Mouse (Mus musculus): Measurements from ENCODE around the gene Xrra1. TPM values are rescaled to one million over a fixed set of nuclear protein-coding genes. Genes with fewer than 3 reads are reported as not detected.
A peak's percentile ranks its signal among the peaks of the same experiment; 100 is the strongest.

Xrra1 gene
- polyA plus RNA-seq, 1 experiment from 2014 or later = 0.28 TPM

- Histone ChIP-seq H3K27me3 (ENCODE audit: control insufficient read depth, insufficient read depth, low read depth, low read length) (no peaks in the 10 kb centered on the region), H3K4me1 (replicated peaks; ENCODE audit: control insufficient read depth, insufficient read depth, low read length) (peaks cover 14% of the 10 kb centered on the region), H3K9me3 (ENCODE audit: control insufficient read depth, low read length) (no peaks in the 10 kb centered on the region), H3K27ac (ENCODE audit: low read length) (peak overlapping the region; percentile 6; the same call in 1 of the 2 replicates), H3K36me3 (ENCODE audit: control insufficient read depth, insufficient read depth, low read length) (peaks cover 6% of the 10 kb centered on the region; the same call in 1 of the 2 replicates), H3K4me2 (ENCODE audit: low read depth, low read length) (peak overlapping the region; percentile 73), H3K9ac (ENCODE audit: low read length) (peak overlapping the region; percentile 82), H3K4me3 (ENCODE audit: low read length) (peak overlapping the region; percentile 72)
- ATAC-seq (ENCODE audit: low read depth) = peak; percentile 67
- under 1% methylated on average over 19 of the region's 19 CpGs for WGBS
Observed at GRCm38 (mm10) chr7:99858175-99858812, 622 bp upstream of the Xrra1 start.

- Histone ChIP-seq H3K9me3 (ENCODE audit: control insufficient read depth, low read length) (no peaks in the 10 kb centered on the region), H3K27me3 (ENCODE audit: control insufficient read depth, insufficient read depth, low read depth, low read length) (no peaks in the 10 kb centered on the region), H3K4me2 (ENCODE audit: low read depth, low read length) (no peak within 1 kb of the TSS), H3K4me3 (ENCODE audit: low read length) (no peak within 1 kb of the TSS), H3K4me1 (replicated peaks; ENCODE audit: control insufficient read depth, insufficient read depth, low read length) (no peaks in the 10 kb centered on the region), H3K9ac (ENCODE audit: low read length) (no peak within 1 kb of the TSS), H3K36me3 (ENCODE audit: control insufficient read depth, insufficient read depth, low read length) (no peaks in the 10 kb centered on the region), H3K27ac (ENCODE audit: low read length) (no peak within 1 kb of the TSS)
- 39% methylated on average over 7 of the region's 7 CpGs for WGBS
- no peak for ATAC-seq (ENCODE audit: low read depth)
Observed at GRCm38 (mm10) chr7:99863362-99863761, 4.4 kb downstream of the Xrra1 start, which contains the start of gene Spcs2. Gene Spcs2, minus strand, starts transcription at chr7:99863462.

- no peak overlapping the region for H3K9ac ChIP-seq (ENCODE audit: low read length)
- no peak overlapping the region for H3K4me3 ChIP-seq (ENCODE audit: low read length)
- no peaks in the 10 kb centered on the region for H3K4me1 ChIP-seq (replicated peaks; ENCODE audit: control insufficient read depth, insufficient read depth, low read length)
- H3K4me2 ChIP-seq (ENCODE audit: low read depth, low read length) = no peak overlapping the region
- no peak overlapping the region for H3K27ac ChIP-seq (ENCODE audit: low read length)
- 67% methylated on average over 11 of the region's 11 CpGs for WGBS
- ATAC-seq (ENCODE audit: low read depth) = no peak
- H3K9me3 ChIP-seq (ENCODE audit: control insufficient read depth, low read length) = no peaks in the 10 kb centered on the region
- H3K27me3 ChIP-seq (ENCODE audit: control insufficient read depth, insufficient read depth, low read depth, low read length) = no peaks in the 10 kb centered on the region
- H3K36me3 ChIP-seq (ENCODE audit: control insufficient read depth, insufficient read depth, low read length) = no peaks in the 10 kb centered on the region
Observed at GRCm38 (mm10) chr7:99864241-99865028, 5.5 kb downstream of the Xrra1 start.

GRCm38 (mm10) chr7:99865219-99865618 is 6.3 kb downstream of the Xrra1 start:
- H3K4me1 ChIP-seq (replicated peaks; ENCODE audit: control insufficient read depth, insufficient read depth, low read length) = no peaks in the 10 kb centered on the region
- H3K27me3 ChIP-seq (ENCODE audit: control insufficient read depth, insufficient read depth, low read depth, low read length) = no peaks in the 10 kb centered on the region
- H3K9ac ChIP-seq (ENCODE audit: low read length) = no peak overlapping the region
- no peak overlapping the region for H3K4me3 ChIP-seq (ENCODE audit: low read length)
- WGBS = 32% methylated on average over 3 of the region's 3 CpGs
- peak; percentile 59; the same call in 1 of the 2 replicates for ATAC-seq (ENCODE audit: low read depth)
- no peaks in the 10 kb centered on the region for H3K36me3 ChIP-seq (ENCODE audit: control insufficient read depth, insufficient read depth, low read length)
- H3K9me3 ChIP-seq (ENCODE audit: control insufficient read depth, low read length) = no peaks in the 10 kb centered on the region
- no peak overlapping the region for H3K4me2 ChIP-seq (ENCODE audit: low read depth, low read length)
- H3K27ac ChIP-seq (ENCODE audit: low read length) = no peak overlapping the region

GRCm38 (mm10) chr7:99869296-99869695 is 10.4 kb downstream of the Xrra1 start:
- Histone ChIP-seq H3K9ac (ENCODE audit: low read length) (no peak overlapping the region), H3K9me3 (ENCODE audit: control insufficient read depth, low read length) (no peaks in the 10 kb centered on the region), H3K4me3 (ENCODE audit: low read length) (no peak overlapping the region), H3K27ac (ENCODE audit: low read length) (no peak overlapping the region), H3K27me3 (ENCODE audit: control insufficient read depth, insufficient read depth, low read depth, low read length) (no peaks in the 10 kb centered on the region), H3K4me2 (ENCODE audit: low read depth, low read length) (no peak overlapping the region), H3K4me1 (replicated peaks; ENCODE audit: control insufficient read depth, insufficient read depth, low read length) (no peaks in the 10 kb centered on the region), H3K36me3 (ENCODE audit: control insufficient read depth, insufficient read depth, low read length) (no peaks in the 10 kb centered on the region)
- no peak for ATAC-seq (ENCODE audit: low read depth)
- WGBS = 58% methylated on average over 4 of the region's 4 CpGs

GRCm38 (mm10) chr7:99873965-99874364 is 15.0 kb downstream of the Xrra1 start:
- Histone ChIP-seq H3K9ac (ENCODE audit: low read length) (no peak overlapping the region), H3K27ac (ENCODE audit: low read length) (no peak overlapping the region)

GRCm38 (mm10) chr7:99875891-99876290 is 17.0 kb downstream of the Xrra1 start:
- no peak overlapping the region for H3K4me2 ChIP-seq (ENCODE audit: low read depth, low read length)
- no peak overlapping the region for H3K27ac ChIP-seq (ENCODE audit: low read length)
- ATAC-seq (ENCODE audit: low read depth) = no peak
- H3K36me3 ChIP-seq (ENCODE audit: control insufficient read depth, insufficient read depth, low read length) = no peaks in the 10 kb centered on the region
- H3K4me3 ChIP-seq (ENCODE audit: low read length) = no peak overlapping the region
- H3K27me3 ChIP-seq (ENCODE audit: control insufficient read depth, insufficient read depth, low read depth, low read length) = no peaks in the 10 kb centered on the region; the same call in 1 of the 2 replicates
- no peaks in the 10 kb centered on the region for H3K9me3 ChIP-seq (ENCODE audit: control insufficient read depth, low read length)
- no peak overlapping the region for H3K9ac ChIP-seq (ENCODE audit: low read length)
- 35% methylated on average over 5 of the region's 5 CpGs for WGBS
- no peaks in the 10 kb centered on the region for H3K4me1 ChIP-seq (replicated peaks; ENCODE audit: control insufficient read depth, insufficient read depth, low read length)

More at GRCm38 (mm10) chr7:99873965-99874364, 15.0 kb downstream of the Xrra1 start:
- no peak overlapping the region for H3K4me2 ChIP-seq (ENCODE audit: low read depth, low read length)
- H3K36me3 ChIP-seq (ENCODE audit: control insufficient read depth, insufficient read depth, low read length) = no peaks in the 10 kb centered on the region
- no peaks in the 10 kb centered on the region; the same call in 1 of the 2 replicates for H3K27me3 ChIP-seq (ENCODE audit: control insufficient read depth, insufficient read depth, low read depth, low read length)
- H3K9me3 ChIP-seq (ENCODE audit: control insufficient read depth, low read length) = no peaks in the 10 kb centered on the region
- H3K4me1 ChIP-seq (replicated peaks; ENCODE audit: control insufficient read depth, insufficient read depth, low read length) = no peaks in the 10 kb centered on the region
- H3K4me3 ChIP-seq (ENCODE audit: low read length) = no peak overlapping the region
- 72% methylated on average over 6 of the region's 6 CpGs for WGBS
- no peak for ATAC-seq (ENCODE audit: low read depth)

- Histone ChIP-seq H3K4me2 (ENCODE audit: low read depth, low read length) (no peak overlapping the region), H3K4me1 (replicated peaks; ENCODE audit: control insufficient read depth, insufficient read depth, low read length) (no peaks in the 10 kb centered on the region), H3K27ac (ENCODE audit: low read length) (no peak overlapping the region), H3K27me3 (ENCODE audit: control insufficient read depth, insufficient read depth, low read depth, low read length) (no peaks in the 10 kb centered on the region; the same call in 1 of the 2 replicates), H3K4me3 (ENCODE audit: low read length) (no peak overlapping the region), H3K9ac (ENCODE audit: low read length) (no peak overlapping the region), H3K9me3 (ENCODE audit: control insufficient read depth, low read length) (no peaks in the 10 kb centered on the region), H3K36me3 (ENCODE audit: control insufficient read depth, insufficient read depth, low read length) (no peaks in the 10 kb centered on the region)
- 0% methylated on average over 3 of the region's 3 CpGs for WGBS
- ATAC-seq (ENCODE audit: low read depth) = peak; percentile 54
Observed at GRCm38 (mm10) chr7:99876345-99876744, 17.4 kb downstream of the Xrra1 start.

GRCm38 (mm10) chr7:99878254-99878653 is 19.3 kb downstream of the Xrra1 start:
- H3K9me3 ChIP-seq (ENCODE audit: control insufficient read depth, low read length) = no peaks in the 10 kb centered on the region
- H3K4me2 ChIP-seq (ENCODE audit: low read depth, low read length) = no peak overlapping the region
- no peak for ATAC-seq (ENCODE audit: low read depth)
- H3K27me3 ChIP-seq (ENCODE audit: control insufficient read depth, insufficient read depth, low read depth, low read length) = no peaks in the 10 kb centered on the region; the same call in 1 of the 2 replicates
- no peak overlapping the region for H3K27ac ChIP-seq (ENCODE audit: low read length)
- WGBS = 55% methylated on average over 2 of the region's 2 CpGs
- no peak overlapping the region for H3K9ac ChIP-seq (ENCODE audit: low read length)
- no peaks in the 10 kb centered on the region for H3K36me3 ChIP-seq (ENCODE audit: control insufficient read depth, insufficient read depth, low read length)
- no peaks in the 10 kb centered on the region for H3K4me1 ChIP-seq (replicated peaks; ENCODE audit: control insufficient read depth, insufficient read depth, low read length)
- H3K4me3 ChIP-seq (ENCODE audit: low read length) = no peak overlapping the region

All from lung, embryonic 16.5 days (tissue).